Mouse (Mus musculus) liver, adult 2 months (tissue): ENCODE measurements around the gene Cryz.

Experiments used
- CTCF ChIP-seq: fragments of 200-500 bp; IDR thresholded peaks from 2 replicates; pipeline ENCODE4 v1.5.1; 2011; ENCODE audit warnings: low read depth, low read length, control low read depth
- POLR2A ChIP-seq: fragments of 200-500 bp; IDR thresholded peaks from 2 replicates; pipeline ENCODE4 v1.6.1; 2011; ENCODE audit warnings: low read length, control low read depth; ENCODE audit not compliant: insufficient read depth; ENCODE audit errors: extremely low read depth

DNA sequence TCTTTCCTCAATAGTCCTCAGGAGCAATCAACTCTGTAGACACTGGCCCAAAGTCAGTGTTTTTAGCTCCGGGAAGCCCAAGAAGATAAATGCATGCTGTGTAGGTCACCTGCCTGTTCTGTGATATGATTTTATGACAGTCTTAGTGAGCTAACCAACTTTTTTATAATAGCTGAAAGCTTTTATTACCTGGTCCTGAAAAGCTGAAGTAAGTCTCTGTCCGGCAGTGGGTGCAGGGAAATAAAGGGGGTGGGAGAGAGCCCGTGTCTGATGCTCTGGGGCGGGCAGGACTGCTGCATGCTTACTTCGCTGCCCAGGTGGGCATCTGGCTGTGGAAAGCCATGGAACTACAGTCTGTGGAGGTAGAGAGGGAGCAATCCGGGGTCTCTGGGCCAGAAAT is 74.1 kb downstream of the Cryz start:
- TF ChIP-seq CTCF (no peak), POLR2A (no peak)
